Mouse (Mus musculus) thymus, postnatal 10 days (tissue): ENCODE measurements at regions not wholly inside any gene's neighbourhood (a gene's known extent, or its start where the extent isn't known, plus 50 kb on each side); places are given as distances from the start of the nearest gene placed in this dataset.

Source experiments
- DNase-seq, 2 experiments: peaks; one replicate each; pipeline ENCODE4 v3.0.0; 2021; ENCODE audit warnings: low spot score in 2 of 2

DNA sequence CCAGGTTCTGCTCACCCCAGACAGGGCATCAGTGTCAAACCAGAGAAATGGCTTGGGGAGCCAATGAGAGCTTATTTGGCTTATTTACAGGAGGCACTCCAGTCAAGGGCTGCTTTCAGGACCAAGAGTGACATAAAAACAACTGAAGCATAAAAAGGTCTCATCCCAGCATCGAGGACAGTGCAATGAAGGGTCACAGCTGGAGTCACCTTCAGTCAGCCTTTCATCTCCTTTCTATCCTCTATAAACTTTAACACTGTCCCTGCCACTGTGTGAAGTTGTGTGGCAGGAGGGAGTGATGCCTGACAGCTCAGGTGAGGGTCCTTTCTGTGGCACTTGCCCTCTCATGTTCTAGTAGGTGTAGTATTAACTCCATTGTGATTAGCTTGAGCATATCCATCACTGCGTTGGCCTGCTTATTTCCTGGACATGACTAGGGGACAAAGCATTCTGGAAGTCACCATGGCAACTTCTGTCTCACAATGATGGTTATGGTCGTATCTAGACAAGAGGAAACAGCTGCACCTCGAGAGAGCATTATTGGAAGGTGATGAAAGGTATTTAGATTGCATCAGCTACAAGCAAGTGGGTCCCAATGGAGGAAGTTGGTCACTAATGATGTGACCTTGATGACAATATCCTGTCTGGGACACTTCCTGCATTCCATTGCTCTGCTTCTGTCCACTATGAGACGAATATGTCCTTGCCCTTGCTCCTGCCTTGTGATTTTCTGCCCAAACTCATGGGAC lies 87.8 kb upstream of the Enpp6 start:
- DNase-seq: no peak

DNA sequence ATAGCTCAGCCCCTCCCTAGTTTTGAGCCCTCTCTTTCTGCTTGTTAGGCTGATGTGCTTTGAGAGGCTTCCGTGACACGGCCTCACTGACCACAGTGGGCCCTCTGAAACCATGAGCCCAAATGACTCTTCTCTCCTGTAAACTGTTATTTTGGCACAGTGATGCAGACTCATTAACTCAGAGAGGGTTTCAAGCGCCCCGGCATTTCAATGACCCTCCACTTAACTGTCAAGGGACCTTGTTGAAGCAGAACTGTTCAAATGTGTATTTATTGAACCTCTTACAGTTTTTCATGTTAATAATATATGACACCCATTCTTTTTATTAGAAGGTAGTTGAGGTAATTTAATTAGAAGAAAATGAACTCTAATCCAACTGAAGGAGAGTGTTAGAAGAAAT lies 85.9 kb upstream of the Enpp6 start:
- DNase-seq: no peak

DNA sequence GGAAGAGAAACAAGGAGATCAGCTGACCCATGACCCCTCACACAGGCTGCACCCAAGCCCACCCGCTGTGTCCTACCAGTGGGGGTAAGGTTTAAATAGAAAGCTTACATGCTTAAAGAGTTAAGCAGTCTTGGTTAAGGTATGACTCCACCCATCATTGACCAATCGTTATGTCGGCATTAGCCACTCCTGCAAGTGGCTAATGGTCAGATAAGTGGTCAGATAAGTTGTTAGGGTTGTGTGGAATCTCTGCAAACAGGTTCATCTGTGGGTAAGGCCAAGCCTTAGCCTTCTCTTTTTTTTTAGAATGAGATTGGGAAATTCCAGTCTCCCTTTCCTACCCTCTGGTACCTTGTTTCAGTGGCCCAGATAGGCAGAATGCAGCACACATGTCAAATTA lies 82.0 kb upstream of the Enpp6 start:
- DNase-seq: no peak

- no peak for DNase-seq
Observed at GRCm38 (mm10) chr8:46907390-46907789, 79.3 kb upstream of the Enpp6 start.

DNA sequence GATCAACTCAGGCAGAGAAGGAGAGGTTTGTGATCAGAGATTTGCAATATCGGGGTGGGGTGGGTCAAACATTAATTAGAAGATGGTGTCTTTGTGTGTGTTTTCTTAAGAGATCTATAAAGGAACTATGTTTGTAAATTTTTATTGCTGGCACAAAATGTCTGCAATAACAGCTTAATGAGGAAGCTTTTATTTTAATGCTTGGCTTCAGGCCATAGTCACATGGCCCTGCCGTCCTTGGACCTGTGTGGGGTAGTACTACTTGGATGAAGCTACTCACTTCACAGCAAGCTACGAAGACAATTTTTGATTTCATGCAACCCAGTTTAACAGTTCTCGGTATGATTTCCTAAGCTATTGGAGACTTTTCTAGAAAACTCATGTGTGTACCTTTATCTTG lies 78.5 kb upstream of the Enpp6 start:
- no peak for DNase-seq

DNA sequence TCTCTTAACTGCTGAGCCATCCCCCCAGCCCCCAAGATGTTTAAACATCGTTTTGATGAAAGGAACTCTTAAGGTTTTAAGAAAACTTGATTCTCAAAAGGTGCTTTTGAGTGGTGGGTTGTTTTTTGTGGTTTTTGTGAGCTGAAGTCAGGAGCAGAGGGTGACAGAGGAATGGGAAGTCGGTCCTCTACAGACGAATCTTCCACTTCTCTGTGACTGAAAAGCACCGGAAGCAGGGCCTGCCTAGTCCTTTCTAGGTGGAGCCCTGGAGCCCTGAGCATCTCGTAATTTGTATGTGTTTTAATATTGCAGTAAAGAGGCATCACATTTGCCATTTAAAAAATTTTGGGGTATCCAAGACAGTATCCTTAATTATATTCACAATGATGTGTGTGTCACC lies 72.7 kb upstream of the Enpp6 start:
- DNase-seq: peak; percentile 17 to 31

DNA sequence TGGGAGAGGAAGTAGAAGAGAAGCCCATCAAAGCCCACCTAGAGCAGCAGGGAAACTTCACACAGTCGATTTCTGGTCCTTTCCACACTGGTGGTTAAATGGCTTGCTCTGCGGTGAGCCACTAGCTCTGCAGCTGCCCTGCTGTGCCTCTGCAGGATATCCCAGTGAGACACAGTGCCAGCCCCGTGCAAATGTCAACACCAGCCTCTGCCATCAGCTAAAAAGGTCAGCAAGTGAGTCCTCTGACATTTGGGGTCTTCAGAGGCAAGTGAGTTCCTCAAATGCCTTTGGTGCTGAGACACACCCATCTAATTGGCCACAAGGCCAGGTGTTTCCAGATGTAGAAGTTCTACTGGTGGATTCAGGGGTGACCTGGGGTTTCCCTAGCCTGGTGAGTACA lies 66.6 kb upstream of the Enpp6 start:
- DNase-seq: peak; percentile 38 to 41

GRCm38 (mm10) chr8:46921075-46921474 lies 65.6 kb upstream of the Enpp6 start:
- DNase-seq: no peak

- no peak for DNase-seq
Observed at GRCm38 (mm10) chr8:46921585-46921984, 65.1 kb upstream of the Enpp6 start.

DNA sequence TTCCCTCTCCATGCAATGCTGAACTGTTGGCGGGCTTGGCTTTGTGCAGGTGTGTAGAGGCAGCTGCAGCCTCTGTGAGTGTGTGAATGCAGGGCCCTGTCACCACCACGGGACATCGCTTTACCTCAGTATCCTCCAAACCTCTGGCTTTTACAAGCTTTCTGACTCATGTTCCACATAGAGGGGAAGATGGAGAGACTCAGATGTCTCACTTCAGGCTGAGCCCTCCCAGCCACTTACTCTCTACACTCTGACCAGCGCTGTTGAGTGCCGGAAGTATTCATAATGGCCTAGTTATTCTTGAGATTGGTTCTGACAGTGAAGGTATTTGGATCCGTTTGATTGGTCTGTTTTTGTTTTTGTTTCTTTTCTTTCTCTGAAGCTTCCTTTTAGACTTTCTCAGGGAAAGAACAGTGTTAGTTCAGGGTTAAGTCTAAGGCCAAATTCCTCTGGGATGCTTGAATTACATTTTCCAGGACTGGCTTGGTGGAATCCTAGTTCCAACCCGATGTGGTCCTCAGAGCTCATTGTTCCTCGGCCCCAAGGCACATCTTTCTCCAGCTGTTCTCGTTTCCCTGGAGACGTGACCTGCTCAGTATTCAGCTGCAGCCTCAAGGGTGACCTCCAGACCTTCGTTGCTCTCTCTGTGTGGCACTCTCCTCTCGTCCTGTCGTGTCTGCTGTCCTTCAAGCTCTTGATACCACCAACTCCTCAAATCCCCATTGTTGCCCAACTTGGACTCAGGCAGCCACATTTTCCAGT lies 61.7 kb upstream of the Enpp6 start:
- no peak for DNase-seq

GRCm38 (mm10) chr8:46928718-46929117 lies 58.0 kb upstream of the Enpp6 start:
- DNase-seq: no peak

- DNase-seq: no peak
Observed at GRCm38 (mm10) chr8:46929678-46930077, 57.0 kb upstream of the Enpp6 start.

DNA sequence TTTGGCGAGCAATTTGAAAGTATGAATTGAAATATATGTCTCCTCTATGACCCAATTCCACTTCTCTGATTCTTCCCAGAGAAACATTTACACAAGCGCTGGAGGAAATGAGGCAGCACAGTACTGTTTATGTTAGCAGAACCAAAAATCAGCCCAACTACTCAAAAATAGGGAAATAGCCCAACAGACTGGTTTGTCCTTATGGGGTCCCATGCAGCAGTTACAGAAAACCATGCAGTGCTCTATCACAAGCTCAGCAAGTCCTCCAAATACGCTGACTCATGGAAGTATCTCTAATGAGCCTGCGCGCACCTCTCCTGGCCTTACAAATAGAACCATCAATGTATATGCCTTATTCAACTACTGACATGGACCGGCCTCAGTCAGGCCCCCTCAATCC lies 55.4 kb upstream of the Enpp6 start:
- no peak for DNase-seq

- no peak for DNase-seq
Observed at GRCm38 (mm10) chr8:46933256-46933655, 53.4 kb upstream of the Enpp6 start.

DNA sequence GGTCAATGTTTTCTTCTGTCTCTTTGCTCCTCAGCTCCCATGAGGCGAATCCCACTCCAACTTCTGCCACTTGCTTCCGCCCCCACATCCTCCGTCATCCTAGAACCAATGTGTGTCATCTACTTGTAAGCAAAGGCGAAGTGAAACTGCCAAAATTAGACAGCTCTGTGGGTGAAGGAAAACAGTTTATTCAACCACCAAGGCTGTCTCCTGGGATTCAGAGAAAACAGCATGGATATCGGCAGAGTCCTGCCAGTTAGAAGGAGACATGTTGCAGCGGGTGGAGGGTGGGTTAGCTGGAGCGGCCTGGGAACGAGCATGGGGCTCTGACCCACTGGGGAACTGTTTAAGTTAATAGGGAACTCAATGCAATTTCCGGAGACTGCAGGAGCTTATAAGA lies 52.4 kb upstream of the Enpp6 start:
- no peak for DNase-seq

- peak in 1 of 2 experiments; percentile 53 for DNase-seq
Observed at GRCm38 (mm10) chr8:46934898-46935297, 51.8 kb upstream of the Enpp6 start.

DNA sequence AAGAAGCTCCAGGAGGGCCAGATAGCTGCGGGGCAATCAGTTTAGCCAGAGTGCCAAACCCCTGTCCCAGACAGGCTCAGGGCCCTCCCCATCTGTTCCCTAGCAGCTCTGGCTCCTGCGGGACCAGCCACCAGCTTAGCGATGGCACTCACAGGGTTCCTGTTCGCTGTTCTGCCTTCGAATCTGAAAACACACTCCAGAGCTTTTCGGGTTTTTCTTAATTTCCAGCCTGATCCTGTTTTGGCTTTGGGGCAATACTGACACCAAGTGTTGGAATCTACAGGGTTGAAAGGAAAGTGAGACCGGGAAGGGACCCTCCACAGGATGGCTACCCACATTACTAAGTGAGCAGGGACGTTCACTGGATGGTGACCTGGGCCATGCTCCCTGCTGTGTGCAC lies 50.6 kb upstream of the Enpp6 start:
- no peak for DNase-seq
